Comparison of ENCODE assay signal across 10 mouse cellular contexts in genomic region chr9:75253766-75254165, GRCm38 (mm10). TPM values are rescaled to one million over a fixed set of nuclear protein-coding genes. Genes with fewer than 3 reads are reported as not detected.
DNase-seq lines count a peak whose midpoint lies in the region; ATAC-seq and TF ChIP-seq lines count a peak whose summit lies in the region.
"Had no signal": no experiment of that assay in that cellular context is flagged by ENCODE, and none has a peak within 500 bp of the region (broad histone marks: within the 10 kb centered on the region; RNA-seq: fewer than 3 reads in every experiment).

No protein-coding gene starts in this region.

- 55% methylated on average over 3 of the region's 3 CpGs for WGBS in forebrain, embryonic 14.5 days
- WGBS in midbrain, embryonic 12.5 days = 44% methylated on average over 3 of the region's 3 CpGs

- H3K9me3 ChIP-seq in forebrain, embryonic 14.5 days (replicated peaks; ENCODE audit: control insufficient read depth, low read length) = no peaks in the 10 kb centered on the region
- H3K9me3 ChIP-seq in midbrain, embryonic 12.5 days = no peaks in the 10 kb centered on the region
- H3K9me3 ChIP-seq: stomach, embryonic 15.5 days had no signal

- peak overlapping the region; percentile 81 for H3K27ac ChIP-seq in forebrain, embryonic 14.5 days (ENCODE audit: low read depth, low read length)
- H3K27ac ChIP-seq in midbrain, embryonic 12.5 days (replicated peaks) = peak overlapping the region; percentile 81
- H3K27ac ChIP-seq: stomach, embryonic 15.5 days had no signal

- H3K27me3 ChIP-seq in C2C12 (ENCODE audit: control insufficient read depth, insufficient read depth, insufficient read length) = no peaks in the 10 kb centered on the region
- H3K27me3 ChIP-seq in forebrain, embryonic 14.5 days (replicated peaks; ENCODE audit: control insufficient read depth, insufficient read depth, low read length) = no peaks in the 10 kb centered on the region
- no peaks in the 10 kb centered on the region for H3K27me3 ChIP-seq in midbrain, embryonic 12.5 days
- H3K27me3 ChIP-seq: stomach, embryonic 15.5 days had no signal

- no peak overlapping the region for H3K9ac ChIP-seq in forebrain, embryonic 14.5 days (ENCODE audit: low read length)
- H3K9ac ChIP-seq in midbrain, embryonic 12.5 days (replicated peaks) = no peak overlapping the region
- H3K9ac ChIP-seq: stomach, embryonic 15.5 days had no signal

- intact Hi-C loops in heart, postnatal 10 days (cut with DNase I) = no loop called here

- peaks cover 7% of the 10 kb centered on the region for H3K4me1 ChIP-seq in forebrain, embryonic 14.5 days (ENCODE audit: control insufficient read depth, insufficient read depth, low read length)
- H3K4me1 ChIP-seq in midbrain, embryonic 12.5 days = peaks cover 14% of the 10 kb centered on the region

- H3K79me2 ChIP-seq in C2C12 (ENCODE audit: control insufficient read depth, insufficient read depth) = no peaks in the 10 kb centered on the region

- peak; percentile 33 to 34 for DNase-seq in heart, postnatal 10 days
- DNase-seq in heart, adult 11 months = no peak
- no peak for DNase-seq in forebrain, embryonic 14.5 days (ENCODE audit: low spot score)
- no peak for DNase-seq in urinary bladder, adult 18-20 months (ENCODE audit: low spot score in 2 of 2)
- no peak for DNase-seq in layer of hippocampus, postnatal 25 days (ENCODE audit: extremely low spot score in 1 of 2, low spot score in 1 of 2)
- DNase-seq: cerebellum, adult 8-10 months had no signal

- no peaks in the 10 kb centered on the region for H3K79me3 ChIP-seq in C2C12 (ENCODE audit: low read depth)

- ATAC-seq in forebrain, embryonic 14.5 days = no peak
- no peak for ATAC-seq in midbrain, embryonic 12.5 days (ENCODE audit: low FRiP score, low read depth)
- ATAC-seq in cerebellum, adult (ENCODE audit: insufficient number of reproducible peaks, low FRiP score, low TSS enrichment) = no peak

- H3K36me3 ChIP-seq in C2C12 (ENCODE audit: control insufficient read depth, insufficient read depth) = no peaks in the 10 kb centered on the region
- H3K36me3 ChIP-seq in forebrain, embryonic 14.5 days (ENCODE audit: control insufficient read depth, insufficient read depth, low read length) = no peaks in the 10 kb centered on the region
- no peaks in the 10 kb centered on the region for H3K36me3 ChIP-seq in midbrain, embryonic 12.5 days
- H3K36me3 ChIP-seq: stomach, embryonic 15.5 days had no signal

- no peak overlapping the region for H3K4me2 ChIP-seq in forebrain, embryonic 14.5 days (ENCODE audit: low read length)
- H3K4me2 ChIP-seq in midbrain, embryonic 12.5 days (replicated peaks) = no peak overlapping the region
- H3K4me2 ChIP-seq: stomach, embryonic 15.5 days had no signal

- no peak overlapping the region for H3ac ChIP-seq in C2C12 (ENCODE audit: control insufficient read depth, insufficient read length, low read depth)

- H3K4me3 ChIP-seq in C2C12 (ENCODE audit: insufficient read depth, poor library complexity, severe bottlenecking) = no peak overlapping the region
- H3K4me3 ChIP-seq in forebrain, embryonic 14.5 days (ENCODE audit: low read depth, low read length) = no peak overlapping the region
- H3K4me3 ChIP-seq in midbrain, embryonic 12.5 days = no peak overlapping the region
- H3K4me3 ChIP-seq: stomach, embryonic 15.5 days had no signal

- no peak for TF ChIP-seq CTCF in C2C12 (IDR thresholded peaks at IDR 0.05; ENCODE audit: control insufficient read depth, insufficient read depth, insufficient read length)

TF ChIP-seq in C2C12, 6 proteins besides CTCF, POLR2A, EP300 and RAD21:
- TF ChIP-seq MYOD1 (IDR thresholded peaks at IDR 0.05; ENCODE audit: control insufficient read depth, insufficient read length, low read depth) (peak; percentile 59), MYOG (IDR thresholded peaks at IDR 0.05; ENCODE audit: control insufficient read depth, extremely low read depth, insufficient read length) (no peak)

RNA-seq across cellular contexts. Expression of gene Myo5c, which starts 21.9 kb away (rescaled TPM):
- 1 to 10 TPM; 3.4 to 4.9 TPM for total RNA-seq in heart, postnatal 10 days (2021)
- polyA plus RNA-seq in C2C12 (2012; fragmentation: generic; extraction: Trizol) = 0.01 TPM
- polyA plus RNA-seq in forebrain, embryonic 14.5 days (2014; fragmentation: Nextera tagmentation; extraction: Ambion mirVana) = 0.10 and 0.14 TPM in 2 replicates
- 0.98 and 1.8 TPM in 2 replicates for polyA plus RNA-seq in midbrain, embryonic 12.5 days (2016; fragmentation: Nextera tagmentation; extraction: Ambion mirVana)
- total RNA-seq in layer of hippocampus, postnatal 25 days (2021) = under 1 TPM; 0.49 to 0.54 TPM

RNA-seq across cellular contexts. Expression of gene Gnb5, which starts 52.3 kb away (rescaled TPM):
- 10 to 100 TPM; 32.8 to 33.3 TPM for total RNA-seq in heart, postnatal 10 days (2021)
- polyA plus RNA-seq in C2C12 (2012; fragmentation: generic; extraction: Trizol) = 7.2 TPM
- 53.2 and 57.5 TPM in 2 replicates for polyA plus RNA-seq in forebrain, embryonic 14.5 days (2014; fragmentation: Nextera tagmentation; extraction: Ambion mirVana)
- 33.8 and 36.0 TPM in 2 replicates for polyA plus RNA-seq in midbrain, embryonic 12.5 days (2016; fragmentation: Nextera tagmentation; extraction: Ambion mirVana)
- 100 to 1,000 TPM; 124 to 126 TPM for total RNA-seq in layer of hippocampus, postnatal 25 days (2021)

Comparison
In these comparisons a context has a peak if more than half of its experiments do, and no peak if none do; other contexts are left out.
1. DNase-seq: peak in heart, postnatal 10 days (2 of 2); none in heart, adult 11 months (single experiment), forebrain, embryonic 14.5 days (single experiment), urinary bladder, adult 18-20 months (0 of 2) and layer of hippocampus, postnatal 25 days (0 of 2).